Mouse (Mus musculus): ENCODE results near the gene Myo7a.

The Myo7a gene

DNA sequence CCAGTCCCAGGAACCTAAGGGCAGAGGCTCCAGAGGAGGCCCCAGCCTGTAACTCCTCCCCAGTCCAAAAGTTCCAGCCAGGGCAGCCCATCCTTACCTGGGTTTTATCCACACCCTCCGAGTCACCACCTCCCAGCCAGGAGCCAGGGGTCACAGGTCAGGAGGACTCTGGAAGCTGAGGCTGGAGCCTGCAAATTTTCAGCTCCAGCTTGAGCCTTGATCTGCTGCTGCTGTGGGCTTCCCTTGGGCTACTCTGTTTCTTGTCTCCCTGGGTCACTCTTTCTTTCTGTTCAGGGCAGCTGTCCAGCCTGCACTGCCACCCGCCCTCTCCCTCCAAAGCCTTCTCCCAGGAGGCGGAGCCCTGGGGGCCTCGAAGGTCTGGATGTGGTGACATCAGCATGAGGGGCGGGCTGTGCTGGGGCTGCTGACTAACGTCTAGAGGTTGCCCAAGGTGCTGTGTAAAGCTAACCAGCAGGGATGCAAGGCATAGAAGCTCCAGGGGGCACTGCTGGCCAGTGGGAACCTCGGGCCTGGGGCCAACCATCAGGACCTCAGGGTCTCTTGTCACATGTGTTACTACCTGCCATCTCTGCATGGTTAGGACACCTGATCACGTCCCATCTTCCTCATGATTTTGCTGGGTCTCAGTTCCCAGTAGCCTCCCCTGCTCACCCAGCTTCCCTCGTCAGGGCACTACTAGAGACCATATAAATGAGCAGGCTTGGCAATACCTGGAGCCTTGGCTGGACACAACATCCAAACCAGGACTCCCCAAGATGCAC, at the start of gene Myo7a:
Myo7a (minus strand) TSS at position 346 of the 782 bp plus-strand sequence.
- DNase-seq, result no peak

DNA sequence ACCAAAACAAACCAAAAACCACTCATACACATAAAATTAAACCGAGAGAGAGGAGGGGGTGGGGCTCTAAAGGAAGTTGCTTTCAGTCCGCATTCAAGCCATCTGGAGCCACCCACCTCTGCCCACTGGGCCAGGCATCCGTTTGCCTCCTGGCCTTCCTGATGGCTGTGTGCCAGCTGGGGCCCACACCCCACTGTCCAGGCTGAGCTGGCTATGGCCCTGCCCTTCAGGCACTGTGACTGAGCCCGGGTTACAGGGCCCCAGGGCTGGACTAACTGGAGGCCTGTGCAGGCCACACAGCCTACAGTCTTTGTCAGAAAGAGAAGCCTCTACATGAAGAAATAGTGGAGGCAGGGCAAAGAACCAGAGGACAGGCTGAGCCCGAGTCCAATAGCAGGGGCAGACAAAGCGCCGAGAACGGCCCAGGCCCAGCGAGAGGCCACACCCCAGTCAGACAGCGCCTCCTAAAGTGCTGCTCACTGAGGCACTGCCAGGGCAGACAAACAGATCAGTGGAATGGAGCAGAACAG, 45.7 kb upstream of the Myo7a start:
- DNase-seq, result no peak

DNA sequence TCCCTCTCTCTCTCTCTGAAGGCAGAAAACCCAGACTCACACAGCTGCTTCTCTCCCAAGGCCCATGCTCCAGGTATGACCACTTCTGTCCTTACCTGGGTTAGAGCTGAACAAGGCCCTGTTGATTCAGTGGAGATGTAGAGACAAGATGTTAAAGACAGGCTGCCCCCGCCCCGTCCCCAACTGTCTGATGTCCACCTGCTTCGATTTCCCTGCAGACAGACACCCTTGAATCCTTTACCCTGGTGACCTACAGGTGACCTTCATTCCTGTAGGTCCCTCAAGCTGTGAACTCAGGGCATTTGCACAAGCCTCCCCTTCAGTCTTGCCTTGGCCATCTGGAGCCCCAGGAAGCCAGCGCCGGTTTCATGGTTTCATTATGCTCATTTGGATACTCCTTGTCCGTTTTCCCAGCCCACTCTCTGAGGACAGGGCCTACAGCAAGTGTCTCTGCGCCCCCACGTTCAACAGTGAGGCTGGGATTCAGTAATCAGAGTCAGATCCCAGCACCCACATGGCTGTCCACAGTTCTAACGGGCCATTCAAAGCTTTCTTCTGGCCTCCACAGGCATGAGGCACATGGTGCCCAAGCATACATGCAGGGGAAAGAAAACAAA, 45.2 kb upstream of the Myo7a start:
- no peak for DNase-seq

DNA sequence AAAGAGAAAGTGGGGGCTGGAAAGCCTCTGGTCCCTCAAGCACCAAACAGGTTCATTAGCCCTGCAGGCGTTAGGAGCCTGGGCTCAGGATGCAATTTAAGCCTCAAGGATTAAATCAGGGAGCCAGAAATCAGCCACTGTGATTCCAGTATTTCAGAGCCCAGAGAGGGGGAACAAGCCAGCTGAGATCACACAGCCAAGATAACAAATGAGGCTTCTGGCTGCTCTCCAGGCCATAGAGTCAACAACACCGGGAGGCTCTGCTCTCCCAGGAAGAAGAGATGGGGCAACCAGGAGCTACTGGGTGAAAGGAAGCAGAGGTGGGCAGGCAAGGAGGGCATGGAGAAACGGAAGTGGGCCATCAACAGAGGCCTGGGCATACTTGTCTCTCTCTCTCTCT, 44.4 kb upstream of the Myo7a start:
- DNase-seq, result no peak

DNA sequence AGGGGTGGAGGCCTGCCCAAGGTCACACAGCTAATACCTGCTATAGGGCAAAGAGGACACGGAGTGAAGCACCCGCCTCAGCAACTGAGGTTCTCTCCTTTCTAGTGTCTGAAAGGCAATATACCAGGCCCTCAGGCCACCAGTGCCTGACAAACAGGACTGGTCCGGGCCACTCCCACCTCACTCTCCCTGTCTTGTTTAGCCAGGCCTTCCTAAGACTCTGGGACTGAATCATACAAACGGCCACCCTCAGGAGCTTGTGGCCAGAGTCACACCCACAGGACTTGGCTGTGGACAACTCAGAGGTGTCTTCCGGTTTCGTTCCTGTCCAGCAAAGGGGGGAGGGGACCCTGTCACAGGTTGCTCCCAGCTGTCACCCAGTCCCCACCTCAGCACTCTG, 42.9 kb upstream of the Myo7a start:
- no peak for DNase-seq

DNA sequence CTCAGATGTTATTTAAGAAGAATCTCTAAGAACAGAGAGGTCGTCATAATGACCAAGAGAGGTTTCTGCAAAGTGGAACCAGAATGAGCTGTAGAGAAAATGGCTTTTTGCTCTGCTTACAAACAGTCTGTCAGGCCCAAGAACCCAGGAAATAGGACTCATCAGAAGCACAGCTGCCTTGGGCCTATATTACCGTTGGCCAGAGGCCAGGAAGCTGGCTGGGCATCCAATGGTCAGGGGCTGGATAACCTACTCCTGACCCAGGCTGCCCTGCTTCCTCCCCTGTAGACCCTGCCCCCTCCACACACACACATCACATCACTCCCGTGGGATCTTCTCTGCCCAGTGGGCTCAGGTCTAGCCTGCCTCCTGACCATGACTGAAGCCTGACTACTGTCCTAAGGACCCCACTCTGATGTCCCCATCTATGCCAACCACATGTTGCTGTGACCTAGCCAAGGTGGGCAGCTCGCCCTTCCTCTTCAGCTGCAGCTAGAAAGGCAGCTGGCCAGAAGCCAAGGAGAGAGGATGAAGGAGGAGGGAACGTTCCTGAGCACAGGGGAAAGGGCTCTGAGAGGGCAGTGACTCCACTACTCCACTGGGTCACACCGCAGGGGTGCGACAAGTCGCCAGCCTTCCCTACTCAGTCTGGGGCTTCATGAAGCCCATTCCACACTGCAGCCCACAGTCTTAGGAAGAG, 40.9 kb upstream of the Myo7a start:
- DNase-seq, result no peak

DNA sequence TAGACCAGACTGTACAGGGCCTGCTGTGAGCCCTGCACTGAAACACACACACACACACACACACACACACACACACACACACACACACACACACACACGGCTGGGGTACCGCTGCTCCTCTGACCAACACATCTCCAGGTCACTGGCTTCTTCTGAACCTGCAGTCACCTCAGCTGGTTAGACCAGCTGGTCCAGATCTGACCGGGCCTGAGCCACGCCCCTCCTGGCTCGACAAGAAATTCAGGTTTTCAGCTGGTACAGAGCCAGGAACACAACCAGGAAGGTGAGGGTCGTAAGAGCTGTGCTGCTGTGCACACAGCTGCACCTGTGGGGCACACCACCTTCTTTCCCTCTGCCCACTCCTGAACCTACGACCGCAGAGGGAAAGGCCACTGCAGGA, 39.2 kb upstream of the Myo7a start:
- no peak for DNase-seq

DNA sequence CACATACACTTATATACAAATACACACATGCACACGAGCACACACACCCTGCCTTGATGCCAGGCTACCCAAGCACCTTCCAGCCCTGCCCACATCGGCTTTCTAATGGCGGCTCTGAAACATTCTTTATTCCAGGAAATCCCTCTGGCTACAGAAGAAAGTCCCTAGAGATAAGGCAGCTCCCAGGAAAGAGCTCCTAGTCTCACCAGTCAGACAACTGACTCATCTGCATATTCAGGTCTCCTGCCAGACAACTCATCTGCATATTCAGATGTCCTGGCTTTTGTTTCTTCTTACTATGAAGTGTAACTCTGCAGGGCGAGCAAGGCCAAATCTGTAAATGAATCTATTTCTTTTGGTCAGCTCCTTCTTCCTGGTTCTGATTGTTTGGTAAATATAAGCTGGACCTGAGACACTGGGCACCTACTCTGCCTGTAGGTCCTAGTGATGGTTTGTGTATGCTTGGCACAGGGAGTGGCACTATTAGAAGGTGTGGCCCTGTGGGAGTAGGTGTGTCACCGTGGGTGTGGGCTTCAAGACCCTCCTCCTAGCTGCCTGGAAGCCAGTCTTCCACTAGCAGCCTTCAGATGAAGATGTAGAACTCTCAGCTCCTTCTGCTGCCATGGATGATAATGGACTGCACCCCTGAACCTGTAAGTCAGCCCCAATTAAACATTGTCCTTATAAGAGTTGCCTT, 38.5 kb upstream of the Myo7a start:
- DNase-seq, result no peak

DNA sequence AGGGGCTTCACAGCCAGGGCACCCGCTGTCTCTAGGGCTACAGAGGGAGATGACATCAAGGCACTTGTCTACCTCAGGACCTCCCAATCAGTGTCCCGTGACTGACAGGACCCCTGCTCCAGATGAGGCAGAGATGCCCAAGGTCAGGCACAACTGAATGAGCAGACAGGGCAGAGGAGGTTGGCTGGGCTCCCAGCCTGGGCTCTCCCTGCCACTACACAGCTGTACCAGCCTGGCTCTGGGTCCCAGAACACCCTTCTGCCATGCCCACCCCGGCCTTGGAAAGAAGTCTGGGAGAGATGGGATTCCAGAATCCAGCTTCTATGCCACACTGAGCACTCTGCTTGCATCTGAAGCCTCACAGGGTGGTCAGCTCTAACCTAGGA, 36.9 kb upstream of the Myo7a start:
- DNase-seq, result no peak

DNA sequence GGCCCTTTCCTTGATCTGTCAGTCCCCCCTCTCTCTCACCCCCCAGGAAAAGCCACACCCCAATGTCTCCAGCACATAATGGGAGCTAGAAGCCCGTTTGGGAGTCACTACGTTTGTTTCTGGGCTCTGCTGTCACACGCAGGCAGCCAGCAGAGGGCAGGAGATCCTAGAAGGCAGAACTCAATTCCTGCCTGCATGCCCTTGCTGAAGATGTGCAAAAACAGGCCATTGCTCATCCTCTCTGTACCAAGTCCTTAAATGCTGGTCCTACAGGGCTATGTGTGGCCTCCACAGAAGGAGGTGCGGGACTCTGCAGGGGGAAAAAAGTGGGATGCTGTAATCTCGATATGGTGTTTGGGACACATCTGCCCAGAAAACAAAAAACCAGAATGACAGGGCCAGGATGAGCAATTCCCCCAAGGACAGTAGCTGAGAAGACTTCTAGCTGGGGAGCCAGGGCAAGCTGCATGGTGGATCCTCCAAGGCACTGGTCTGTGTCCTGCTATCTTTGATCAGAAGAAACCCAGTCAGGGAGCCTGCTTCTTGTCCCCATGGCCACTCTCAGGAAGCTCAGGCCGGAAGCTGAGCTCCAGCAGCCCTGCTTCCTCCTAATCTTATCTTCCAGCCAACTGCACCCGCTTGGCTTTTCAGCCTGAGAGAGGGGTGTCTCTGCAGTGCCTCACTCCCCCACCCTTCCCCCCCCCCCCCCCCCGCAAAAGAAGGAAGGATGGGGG, 36.4 kb upstream of the Myo7a start:
- no peak for DNase-seq

DNA sequence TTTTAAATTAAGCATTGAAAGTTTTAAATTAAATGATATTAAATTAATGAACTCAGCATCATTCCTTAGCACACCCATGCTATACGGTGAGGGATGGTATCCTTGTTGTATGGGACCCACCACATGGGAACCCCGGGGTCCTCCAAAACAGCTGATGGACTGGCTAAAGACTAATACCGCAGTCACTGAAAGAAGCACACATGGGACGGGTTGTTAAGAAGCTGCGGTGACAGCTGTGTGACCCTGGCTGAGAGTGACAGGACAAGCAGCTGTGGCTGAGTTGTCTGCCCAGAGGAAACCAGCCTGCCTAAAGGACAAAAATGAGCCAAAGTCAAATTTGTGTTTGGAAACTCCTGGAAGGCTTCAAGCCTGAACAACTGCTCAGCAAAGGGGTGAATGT, 34.6 kb upstream of the Myo7a start:
- no peak for DNase-seq

DNA sequence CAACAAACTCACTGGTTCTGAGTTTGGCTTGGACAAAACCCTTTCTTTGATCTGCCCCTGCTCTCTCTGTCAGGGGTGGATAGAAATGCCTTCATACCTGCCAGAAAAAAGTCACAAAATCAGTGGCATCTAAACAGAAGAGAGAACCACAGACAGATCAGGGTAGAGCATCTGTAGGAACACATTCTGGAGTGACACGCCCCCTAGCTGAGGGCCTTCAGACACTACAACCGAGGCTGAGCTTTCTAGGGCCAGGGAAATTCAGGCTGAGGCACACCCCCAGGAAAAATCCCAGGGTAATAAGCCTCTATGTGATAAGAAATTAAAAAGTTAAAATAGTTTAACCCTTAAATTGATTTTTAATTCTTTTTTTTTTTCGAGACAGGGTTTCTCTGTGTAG, 34.0 kb upstream of the Myo7a start:
- no peak for DNase-seq

DNA sequence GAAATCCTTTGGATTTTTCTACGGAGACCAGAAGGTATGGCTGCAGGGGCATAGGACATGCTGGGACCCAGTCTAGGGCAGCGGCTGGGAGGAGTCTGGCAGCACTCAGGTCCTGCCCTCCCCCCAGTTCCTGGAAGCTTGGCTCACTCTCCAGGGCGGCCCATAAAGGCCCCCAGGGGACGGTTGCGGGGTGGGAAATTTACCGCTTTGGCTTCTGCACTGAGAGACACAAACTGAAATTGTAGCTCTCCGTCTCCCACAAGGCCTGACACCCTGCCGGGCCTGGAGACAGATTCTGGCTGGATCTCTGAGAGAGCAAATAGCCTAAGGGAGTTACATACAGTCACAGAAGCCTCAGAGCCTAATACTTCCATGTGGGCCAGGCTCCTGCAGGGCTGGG, 33.1 kb upstream of the Myo7a start:
- DNase-seq, result no peak

DNA sequence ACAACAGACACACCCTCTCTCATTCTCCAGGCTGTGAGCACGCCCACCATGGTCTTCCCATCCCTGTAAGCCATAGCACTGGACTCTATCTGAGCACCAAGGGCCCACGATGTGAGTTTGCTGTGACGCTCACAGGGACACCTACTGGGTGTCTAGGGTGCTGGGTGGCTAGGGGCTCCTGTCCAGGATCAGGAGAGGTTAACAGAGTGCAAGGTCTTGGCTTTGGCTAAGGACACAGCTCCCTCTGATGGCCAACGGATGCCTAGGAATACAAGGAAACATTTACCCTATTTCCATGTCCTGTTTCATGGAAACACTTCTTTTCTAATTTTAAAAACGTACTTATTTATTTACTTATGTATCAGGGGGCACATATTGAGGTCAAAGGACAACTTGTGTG, 31.2 kb upstream of the Myo7a start:
- no peak for DNase-seq

DNA sequence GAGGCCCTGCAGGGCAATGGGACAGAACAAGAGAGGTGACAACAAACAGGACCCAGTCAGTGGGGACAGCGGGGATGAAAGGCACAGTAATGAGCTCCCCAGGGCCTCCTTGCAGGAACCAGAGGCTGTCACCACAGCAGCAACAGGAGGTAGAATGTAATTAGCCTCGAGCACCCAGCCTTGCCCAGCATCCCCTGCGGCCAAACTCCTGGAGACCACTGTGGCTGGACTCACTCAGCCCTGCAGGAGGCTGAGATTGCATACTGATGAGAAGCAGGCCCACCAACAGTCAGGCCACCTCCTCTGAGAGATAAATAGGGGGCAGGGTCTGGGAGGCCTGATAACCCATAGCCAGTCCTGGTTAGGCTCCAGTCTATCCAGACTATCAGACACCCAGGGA, 30.5 kb upstream of the Myo7a start:
- DNase-seq, result no peak

DNA sequence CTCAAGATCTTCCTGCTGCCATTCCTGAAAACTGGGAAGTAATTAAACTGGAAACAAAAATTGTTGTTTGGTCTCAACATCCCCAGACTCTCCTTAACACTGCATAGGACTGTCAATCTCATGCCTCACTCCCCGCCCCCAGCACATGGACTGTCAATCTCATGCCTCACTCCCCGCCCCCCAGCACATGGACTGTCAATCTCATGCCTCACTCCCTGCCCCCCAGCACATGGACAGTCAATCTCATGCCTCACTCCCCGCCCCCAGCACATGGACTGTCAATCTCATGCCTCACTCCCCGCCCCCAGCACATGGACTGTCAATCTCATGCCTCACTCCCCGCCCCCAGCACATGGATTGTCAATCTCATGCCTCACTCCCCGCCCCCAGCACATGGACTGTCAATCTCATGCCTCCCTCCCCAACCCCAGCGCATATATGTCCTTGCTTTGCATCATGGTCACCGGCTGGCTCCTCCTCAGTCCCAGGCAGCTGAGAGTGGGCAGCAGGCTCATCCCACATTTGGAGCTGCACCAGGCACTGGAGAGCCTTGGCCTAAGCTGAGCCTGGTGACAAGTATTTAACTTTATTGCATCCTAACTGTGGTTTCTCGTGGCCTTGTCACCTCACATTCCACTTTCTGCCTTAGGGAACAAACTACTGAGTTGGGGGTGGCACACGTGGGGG, 29.5 kb upstream of the Myo7a start:
- DNase-seq, result no peak

DNA sequence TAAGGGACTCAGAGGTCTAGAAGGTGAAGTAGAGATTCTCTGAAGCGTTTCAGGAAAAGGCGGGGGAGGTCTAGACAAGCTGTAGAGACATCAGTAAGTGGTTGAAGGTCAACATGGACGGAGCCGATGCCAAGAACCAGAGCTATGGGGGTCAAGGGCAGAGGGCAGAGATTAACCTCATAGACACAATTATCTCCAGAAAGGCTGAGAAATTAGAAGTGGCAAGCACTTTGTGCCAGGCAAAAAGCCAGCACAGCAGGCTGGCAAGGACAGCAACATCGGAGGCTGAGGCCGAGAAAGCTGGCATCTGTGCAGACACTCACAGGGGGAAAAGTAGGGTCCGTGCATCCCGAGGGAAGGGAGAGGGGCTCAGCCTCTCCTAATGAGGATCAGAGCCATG, 28.4 kb upstream of the Myo7a start:
- DNase-seq, result no peak

DNA sequence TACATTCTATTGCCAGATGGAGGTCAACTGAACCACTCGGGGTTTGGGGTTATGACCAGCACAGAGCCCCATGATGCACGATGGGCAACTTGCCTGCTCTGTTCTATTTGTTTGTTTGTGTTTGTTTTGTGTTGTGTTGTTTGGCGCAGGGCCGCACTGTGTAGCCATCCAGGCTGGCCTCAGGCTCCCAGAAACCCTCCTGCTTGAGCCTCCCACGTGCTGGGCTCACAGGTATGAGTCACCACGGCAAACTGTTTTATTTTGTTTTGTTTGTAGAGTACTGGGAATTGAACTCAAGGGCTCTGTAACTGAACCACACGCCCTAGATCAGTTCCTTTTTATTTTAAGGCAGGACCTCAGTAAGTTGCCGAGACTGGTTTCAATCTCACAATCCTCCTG, 27.1 kb upstream of the Myo7a start:
- no peak for DNase-seq

DNA sequence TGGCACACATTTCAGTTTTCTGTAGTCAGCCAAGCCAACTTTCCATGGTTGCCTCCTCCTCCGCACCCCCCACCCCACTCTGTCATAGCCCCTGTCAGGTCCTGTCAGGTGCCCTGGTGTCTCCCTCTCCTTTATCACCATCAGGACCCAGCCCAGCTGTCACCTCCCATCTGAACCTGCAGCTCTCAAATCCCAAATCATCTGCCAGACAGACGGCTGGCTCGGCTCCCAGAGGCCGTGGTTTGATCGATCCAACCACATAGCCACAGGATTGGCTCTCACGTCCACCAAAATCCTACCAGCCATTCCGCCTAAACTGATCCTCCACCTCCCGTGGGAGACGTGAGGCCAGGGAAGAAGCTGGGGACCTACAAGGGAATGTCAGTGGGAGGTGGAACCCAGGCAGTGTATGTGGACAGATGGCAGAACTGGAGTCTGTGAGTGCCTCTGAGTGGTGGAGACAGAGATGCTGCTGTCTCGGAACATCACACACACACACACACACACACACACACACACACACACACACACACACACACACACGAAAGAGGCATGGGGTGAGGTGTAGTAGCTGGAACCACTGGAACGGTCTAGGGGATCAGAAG, 26.6 kb upstream of the Myo7a start:
- DNase-seq, result no peak

DNA sequence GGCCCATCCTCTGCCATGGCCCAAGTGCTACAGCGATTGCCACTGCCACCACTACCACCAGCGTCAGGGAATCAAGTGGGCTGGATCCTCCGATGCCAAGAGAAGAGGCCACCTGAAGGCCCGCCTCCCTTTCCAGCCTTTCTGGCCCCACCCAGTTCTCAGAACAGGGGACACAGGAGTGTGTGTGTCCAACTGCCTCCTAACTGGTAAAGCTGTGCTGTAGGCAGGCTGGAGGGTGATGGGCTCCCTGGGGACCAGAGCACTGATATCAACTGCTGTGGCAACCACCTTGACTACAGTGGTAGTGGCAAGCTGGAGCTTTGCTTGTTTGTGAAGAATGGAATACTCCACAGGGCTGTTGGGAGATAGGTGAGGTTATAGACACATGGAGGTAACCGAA, 26.1 kb upstream of the Myo7a start, which contains the start of gene Omp:
Omp (minus strand) TSS at position 101 of the 400 bp plus-strand sequence.
- no peak for DNase-seq

DNA sequence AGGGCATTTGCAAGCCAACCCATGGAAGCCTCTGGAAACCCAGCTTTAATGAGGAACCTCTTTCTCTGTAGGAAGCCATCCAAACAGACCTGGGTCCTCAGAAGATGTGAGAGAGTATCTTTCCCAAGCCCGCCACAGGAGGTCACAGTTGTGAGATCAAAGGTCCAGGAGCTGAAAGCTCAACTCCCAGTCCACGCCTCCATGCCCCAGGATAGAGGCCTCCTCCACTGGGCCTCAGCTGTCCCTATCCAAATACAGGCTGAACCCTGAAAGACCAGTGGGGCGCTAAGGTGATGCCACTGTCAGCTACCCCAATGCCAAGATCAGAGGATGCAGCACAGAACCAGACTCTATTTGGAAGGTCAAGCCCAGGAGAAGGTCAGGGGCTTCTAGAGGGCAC, 23.3 kb upstream of the Myo7a start:
- no peak for DNase-seq

DNA sequence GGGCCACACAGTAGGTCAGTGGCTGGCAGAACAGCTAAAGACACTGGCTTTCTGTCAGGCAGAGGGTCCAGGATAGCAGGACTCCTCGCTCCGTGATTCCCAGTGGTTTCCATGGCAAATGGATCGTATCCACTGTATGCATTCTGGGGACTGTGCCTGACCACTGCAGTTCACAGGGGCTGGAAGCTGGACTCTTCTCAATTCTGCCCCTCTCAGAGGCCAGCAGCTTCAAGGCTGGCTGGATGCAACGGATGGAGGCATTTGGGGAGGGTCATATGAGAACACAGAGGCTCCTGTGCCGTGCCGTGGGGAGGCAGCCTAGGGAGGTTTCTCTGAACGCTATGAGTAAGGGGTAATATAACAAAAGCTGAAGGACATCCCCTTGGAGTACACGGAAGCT, 22.9 kb upstream of the Myo7a start:
- DNase-seq, result no peak

Data from cerebellum, adult 9-11 months (tissue).